Mouse (Mus musculus): Measurements from ENCODE around the gene 2310046K23Rik. TPM values are rescaled to one million over a fixed set of nuclear protein-coding genes. Genes with fewer than 3 reads are reported as not detected.

Gene 2310046K23Rik
- not detected in 2 replicates for polyA plus RNA-seq (2012; rRNA removed)
- not detected in 2 replicates for polyA plus RNA-seq (2014; fragmentation: Nextera tagmentation; extraction: Ambion mirVana)

- Histone ChIP-seq H3K36me3 (ENCODE audit: control insufficient read depth, insufficient read depth, low read length) (no peaks in the 10 kb centered on the region), H3K4me2 (replicated peaks; ENCODE audit: low read depth, low read length, severe bottlenecking) (no peak within 1 kb of the TSS), H3K4me1 (ENCODE audit: control insufficient read depth, insufficient read depth, low read length) (no peaks in the 10 kb centered on the region), H3K9me3 (ENCODE audit: control insufficient read depth, low read length) (no peaks in the 10 kb centered on the region), H3K4me3 (replicated peaks; ENCODE audit: low read length) (no peak within 1 kb of the TSS), H3K27ac (replicated peaks; ENCODE audit: low read depth, low read length) (no peak within 1 kb of the TSS), H3K27me3 (ENCODE audit: control insufficient read depth, insufficient read depth, low read length) (no peaks in the 10 kb centered on the region), H3K9ac (ENCODE audit: low read depth, low read length, severe bottlenecking) (no peak within 1 kb of the TSS)
- ATAC-seq (ENCODE audit: low FRiP score, low read depth) (no peak), DNase-seq (ENCODE audit: low spot score) (no peak)
- TF ChIP-seq POLR2A (IDR thresholded peaks at IDR 0.05; ENCODE audit: borderline replicate concordance, extremely low read depth, insufficient read depth, insufficient read length), result no peak
- WGBS, result 88% methylated on average over 3 of the region's 3 CpGs
These were observed at the start of gene 2310046K23Rik for GRCm38 (mm10) chr3:92534411-92534810. Gene 2310046K23Rik, minus strand, starts transcription at chr3:92534511.

DNA sequence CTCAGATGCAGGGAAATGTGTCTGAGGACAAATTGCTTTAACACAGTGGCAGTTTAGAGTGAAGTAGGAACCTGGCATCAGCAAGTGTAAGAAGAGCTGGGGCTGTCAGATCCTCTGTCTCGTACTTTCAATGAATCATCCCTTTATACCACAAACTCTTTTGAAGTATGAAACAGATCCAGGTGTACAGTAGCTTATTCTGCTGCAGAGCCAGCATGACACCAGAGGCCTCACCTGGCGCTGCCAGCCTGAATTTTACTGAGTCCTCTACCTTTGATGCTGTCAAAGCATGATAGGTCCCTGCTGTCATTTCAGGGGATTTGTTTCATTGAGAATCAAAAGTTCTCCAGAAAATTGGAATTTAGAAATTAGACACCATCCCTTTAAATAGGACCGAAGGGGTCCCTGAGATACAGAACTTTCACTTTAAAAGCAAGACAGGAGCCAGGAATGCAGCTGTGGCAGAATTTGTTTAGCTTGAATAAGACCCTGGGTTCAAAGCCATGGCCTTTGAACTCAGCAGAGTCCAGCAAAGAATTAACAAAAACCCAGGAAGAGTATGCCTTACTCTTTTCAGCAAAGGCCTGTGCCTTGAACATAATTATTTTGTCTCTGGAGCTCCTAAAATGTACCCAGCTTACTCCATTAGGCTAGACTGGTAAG lies 49.0 kb upstream of the 2310046K23Rik start:
- no peak for TF ChIP-seq POLR2A (IDR thresholded peaks at IDR 0.05; ENCODE audit: borderline replicate concordance, extremely low read depth, insufficient read depth, insufficient read length)
- Histone ChIP-seq H3K27ac (replicated peaks; ENCODE audit: low read depth, low read length) (no peak overlapping the region), H3K4me3 (replicated peaks; ENCODE audit: low read length) (no peak overlapping the region), H3K9me3 (ENCODE audit: control insufficient read depth, low read length) (no peaks in the 10 kb centered on the region), H3K4me2 (replicated peaks; ENCODE audit: low read depth, low read length, severe bottlenecking) (no peak overlapping the region), H3K9ac (ENCODE audit: low read depth, low read length, severe bottlenecking) (no peak overlapping the region), H3K4me1 (ENCODE audit: control insufficient read depth, insufficient read depth, low read length) (no peaks in the 10 kb centered on the region), H3K36me3 (ENCODE audit: control insufficient read depth, insufficient read depth, low read length) (no peaks in the 10 kb centered on the region), H3K27me3 (ENCODE audit: control insufficient read depth, insufficient read depth, low read length) (no peaks in the 10 kb centered on the region)
- WGBS, result 60% methylated on average over 3 of the region's 3 CpGs
- no peak for ATAC-seq (ENCODE audit: low FRiP score, low read depth)
- DNase-seq (ENCODE audit: low spot score), result no peak

DNA sequence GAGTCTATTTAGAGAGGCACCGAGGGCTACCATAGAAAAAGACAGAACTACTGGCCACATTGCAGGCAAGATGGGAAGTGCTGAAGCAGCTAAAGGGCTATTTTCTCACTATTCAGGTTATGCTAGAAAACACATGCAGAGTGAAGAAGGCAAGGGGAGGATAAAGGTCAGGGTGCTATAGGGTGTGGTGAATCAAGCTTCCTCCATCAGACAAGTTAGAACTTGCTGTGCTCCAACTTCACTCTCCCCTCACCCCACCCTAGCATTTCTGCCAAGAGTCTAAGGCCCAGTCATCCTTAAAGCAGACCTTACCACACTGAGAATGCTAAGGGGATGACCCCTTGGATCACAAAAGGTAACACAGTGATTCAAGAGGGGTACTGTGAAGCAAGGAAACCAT lies 45.2 kb upstream of the 2310046K23Rik start:
- TF ChIP-seq POLR2A (IDR thresholded peaks at IDR 0.05; ENCODE audit: borderline replicate concordance, extremely low read depth, insufficient read depth, insufficient read length), result no peak
- H3K4me1 ChIP-seq (ENCODE audit: control insufficient read depth, insufficient read depth, low read length), result no peaks in the 10 kb centered on the region
- DNase-seq (ENCODE audit: low spot score) (no peak), ATAC-seq (ENCODE audit: low FRiP score, low read depth) (no peak)
- H3K27ac ChIP-seq (replicated peaks; ENCODE audit: low read depth, low read length), result no peak overlapping the region
- WGBS, result 82% methylated on average over 1 of the region's 1 CpGs
- H3K9me3 ChIP-seq (ENCODE audit: control insufficient read depth, low read length), result no peaks in the 10 kb centered on the region
- no peak overlapping the region for H3K4me2 ChIP-seq (replicated peaks; ENCODE audit: low read depth, low read length, severe bottlenecking)
- H3K4me3 ChIP-seq (replicated peaks; ENCODE audit: low read length), result no peak overlapping the region
- H3K36me3 ChIP-seq (ENCODE audit: control insufficient read depth, insufficient read depth, low read length), result no peaks in the 10 kb centered on the region
- H3K27me3 ChIP-seq (ENCODE audit: control insufficient read depth, insufficient read depth, low read length), result no peaks in the 10 kb centered on the region
- no peak overlapping the region for H3K9ac ChIP-seq (ENCODE audit: low read depth, low read length, severe bottlenecking)

DNA sequence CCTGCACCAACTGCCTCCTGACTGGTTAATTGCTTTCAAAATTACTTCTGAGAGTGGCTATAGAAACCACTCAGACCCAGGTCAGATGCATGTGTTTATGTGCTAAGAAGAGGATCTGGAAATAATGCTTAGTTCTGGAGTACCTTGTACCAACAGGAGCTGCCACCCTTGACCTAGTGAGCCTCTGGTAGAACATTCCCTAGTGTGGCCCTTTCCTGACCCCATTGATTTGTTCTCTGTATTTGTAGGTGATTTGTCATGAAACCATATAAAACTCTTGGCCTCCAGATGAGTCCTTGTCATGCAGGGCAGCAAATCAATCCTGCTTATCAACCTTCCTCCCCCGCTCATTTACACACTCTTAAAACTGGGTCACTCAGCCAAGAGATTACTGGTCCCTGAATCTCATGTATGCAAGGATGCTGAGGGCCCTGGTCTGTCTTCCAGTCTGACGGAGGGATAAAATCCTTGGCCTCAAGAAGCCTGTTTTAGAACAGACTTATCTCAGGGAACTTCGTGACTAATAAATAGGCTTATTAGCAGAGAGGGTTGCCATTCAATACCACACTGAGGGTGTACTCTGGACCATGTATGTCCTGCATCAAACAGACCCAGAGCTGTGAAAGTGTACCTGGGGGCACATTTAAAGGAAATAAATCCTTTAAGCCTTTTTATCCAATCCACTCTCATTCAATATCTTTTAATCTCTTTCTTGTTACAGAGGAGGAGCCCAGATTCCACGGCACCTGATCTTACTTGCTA lies 44.5 kb upstream of the 2310046K23Rik start:
- Histone ChIP-seq H3K4me2 (replicated peaks; ENCODE audit: low read depth, low read length, severe bottlenecking) (no peak overlapping the region), H3K36me3 (ENCODE audit: control insufficient read depth, insufficient read depth, low read length) (no peaks in the 10 kb centered on the region), H3K4me3 (replicated peaks; ENCODE audit: low read length) (no peak overlapping the region), H3K4me1 (ENCODE audit: control insufficient read depth, insufficient read depth, low read length) (no peaks in the 10 kb centered on the region), H3K9me3 (ENCODE audit: control insufficient read depth, low read length) (no peaks in the 10 kb centered on the region), H3K9ac (ENCODE audit: low read depth, low read length, severe bottlenecking) (no peak overlapping the region), H3K27me3 (ENCODE audit: control insufficient read depth, insufficient read depth, low read length) (no peaks in the 10 kb centered on the region), H3K27ac (replicated peaks; ENCODE audit: low read depth, low read length) (no peak overlapping the region)
- ATAC-seq (ENCODE audit: low FRiP score, low read depth), result no peak
- TF ChIP-seq POLR2A (IDR thresholded peaks at IDR 0.05; ENCODE audit: borderline replicate concordance, extremely low read depth, insufficient read depth, insufficient read length), result no peak
- DNase-seq (ENCODE audit: low spot score), result no peak
- 66% methylated on average over 4 of the region's 4 CpGs for WGBS

DNA sequence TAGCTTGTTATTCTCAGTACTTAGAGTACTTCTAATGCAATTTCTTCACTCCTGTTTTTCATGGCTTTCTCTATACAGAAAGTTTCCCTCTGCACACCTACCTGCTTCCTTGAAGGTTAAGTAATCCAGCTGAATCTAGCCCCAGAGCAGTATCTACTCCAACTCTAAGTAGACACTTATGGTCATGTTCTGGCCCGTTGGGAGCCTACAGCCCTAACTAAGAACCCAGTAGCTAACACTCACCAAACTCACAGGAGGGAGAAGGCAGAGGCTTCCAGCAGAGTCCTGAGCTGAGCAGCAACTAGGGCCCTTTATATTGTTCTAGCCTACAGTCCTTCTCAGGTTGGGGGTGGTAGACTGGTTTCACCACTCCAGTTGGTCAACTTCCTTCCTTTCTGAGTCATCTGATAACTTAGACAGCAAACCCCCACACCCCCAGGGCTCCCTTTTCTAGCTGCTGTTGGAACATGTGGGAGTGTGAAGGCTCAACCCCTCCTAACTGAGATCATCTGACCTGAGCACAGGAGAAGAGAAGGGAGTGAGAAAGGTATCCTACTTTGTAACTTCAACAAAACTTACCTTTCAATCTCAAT lies 39.2 kb upstream of the 2310046K23Rik start, which contains the start of gene Ivl:
TSS of gene Ivl (minus strand) at position 287 of the 593 bp plus-strand sequence.
- ATAC-seq (ENCODE audit: low FRiP score, low read depth), result no peak
- no peak within 1 kb of the TSS for H3K4me2 ChIP-seq (replicated peaks; ENCODE audit: low read depth, low read length, severe bottlenecking)
- DNase-seq (ENCODE audit: low spot score), result no peak
- H3K9me3 ChIP-seq (ENCODE audit: control insufficient read depth, low read length), result no peaks in the 10 kb centered on the region
- no peaks in the 10 kb centered on the region for H3K4me1 ChIP-seq (ENCODE audit: control insufficient read depth, insufficient read depth, low read length)
- H3K27me3 ChIP-seq (ENCODE audit: control insufficient read depth, insufficient read depth, low read length), result no peaks in the 10 kb centered on the region
- no peak within 1 kb of the TSS for H3K9ac ChIP-seq (ENCODE audit: low read depth, low read length, severe bottlenecking)
- H3K27ac ChIP-seq (replicated peaks; ENCODE audit: low read depth, low read length), result no peak within 1 kb of the TSS
- WGBS, result 77% methylated on average over 1 of the region's 1 CpGs
- H3K36me3 ChIP-seq (ENCODE audit: control insufficient read depth, insufficient read depth, low read length), result no peaks in the 10 kb centered on the region
- no peak within 1 kb of the TSS for H3K4me3 ChIP-seq (replicated peaks; ENCODE audit: low read length)
- no peak for TF ChIP-seq POLR2A (IDR thresholded peaks at IDR 0.05; ENCODE audit: borderline replicate concordance, extremely low read depth, insufficient read depth, insufficient read length)
